Mouse (Mus musculus): Measurements from ENCODE around the gene Meiob.

DNA sequence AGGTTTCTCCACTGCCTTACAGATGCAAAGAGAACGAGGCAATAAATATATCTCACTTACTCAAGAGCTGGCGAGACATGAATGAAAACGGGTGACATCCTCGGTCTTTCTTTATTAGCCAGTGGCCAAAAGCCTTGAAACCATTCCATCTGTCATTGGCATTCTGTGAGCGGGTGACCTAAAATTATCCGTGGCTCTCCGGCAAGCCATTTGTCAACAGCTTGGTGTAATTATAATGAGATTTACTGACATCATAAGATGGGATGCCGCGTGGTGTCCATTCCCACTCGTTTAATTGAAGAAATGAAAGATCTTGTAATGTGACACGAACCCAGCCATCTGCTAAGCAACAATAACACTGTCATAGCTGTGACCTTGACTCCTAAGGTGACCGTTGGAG, 9.3 kb upstream of the Meiob start:
- TF ChIP-seq EP300 (optimal IDR thresholded peaks at IDR 0.05) (no peak), CTCF (IDR thresholded peaks at IDR 0.05; ENCODE audit: low read depth) (no peak)
